Mouse (Mus musculus) liver, adult (tissue): ENCODE results near the gene Tsfm.

Experiments used
- GATA4 ChIP-seq: IDR thresholded peaks from 2 replicates; pipeline ENCODE4 v1.6.1; 2014; ENCODE audit warnings: mild to moderate bottlenecking, low read length; ENCODE audit not compliant: insufficient replicate concordance

Tsfm gene

GRCm38 (mm10) chr10:127066519-127067018 lies 35.9 kb upstream of the Tsfm start:
- TF ChIP-seq GATA4: no peak

- no peak; the same call in 1 of the 2 replicates for TF ChIP-seq GATA4
Measured at GRCm38 (mm10) chr10:127065981-127066380, 35.3 kb upstream of the Tsfm start.

- no peak for TF ChIP-seq GATA4
Measured at GRCm38 (mm10) chr10:127063913-127064870, 33.6 kb upstream of the Tsfm start.

GRCm38 (mm10) chr10:127063239-127063872 lies 32.7 kb upstream of the Tsfm start, which contains the start of gene Cdk4:
Gene Cdk4, plus strand, starts transcription at chr10:127063534.
- no peak for TF ChIP-seq GATA4

- TF ChIP-seq GATA4: no peak
Measured at GRCm38 (mm10) chr10:127062503-127062902, 31.9 kb upstream of the Tsfm start.

- no peak for TF ChIP-seq GATA4
Measured at GRCm38 (mm10) chr10:127061513-127061912, 30.9 kb upstream of the Tsfm start.

GRCm38 (mm10) chr10:127061085-127061484 lies 30.4 kb upstream of the Tsfm start:
- TF ChIP-seq GATA4: no peak

- TF ChIP-seq GATA4: no peak
Measured at GRCm38 (mm10) chr10:127059968-127060916, 29.6 kb upstream of the Tsfm start, which contains the start of gene March9. Gene March9, minus strand, starts transcription at chr10:127060184.

- no peak for TF ChIP-seq GATA4
Measured at GRCm38 (mm10) chr10:127059174-127059967, 28.7 kb upstream of the Tsfm start.

GRCm38 (mm10) chr10:127058708-127059107 lies 28.1 kb upstream of the Tsfm start:
- TF ChIP-seq GATA4: no peak

- no peak for TF ChIP-seq GATA4
Measured at GRCm38 (mm10) chr10:127058161-127058560, 27.5 kb upstream of the Tsfm start.

GRCm38 (mm10) chr10:127056490-127056889 lies 25.9 kb upstream of the Tsfm start:
- TF ChIP-seq GATA4: no peak

- no peak for TF ChIP-seq GATA4
Measured at GRCm38 (mm10) chr10:127055406-127055805, 24.8 kb upstream of the Tsfm start.

- TF ChIP-seq GATA4: no peak
Measured at GRCm38 (mm10) chr10:127054646-127055045, 24.0 kb upstream of the Tsfm start.
